Mouse (Mus musculus): ENCODE measurements at regions not wholly inside any gene's neighbourhood (a gene's known extent, or its start where the extent isn't known, plus 50 kb on each side); places are given as distances from the start of the nearest gene placed in this dataset.
"Not testable (repeated sequence)": the region's sequence is repeated elsewhere in the genome, so short reads cannot be mapped to it uniquely, and the experiment has no call there.

- TF ChIP-seq CTCF (IDR thresholded peaks at IDR 0.05; ENCODE audit: low read depth); EP300 (optimal IDR thresholded peaks at IDR 0.05): not testable (repeated sequence)
These were observed 296.8 kb downstream of the Rprm start for GRCm38 (mm10) chr2:53788599-53788998.
